Mouse (Mus musculus) liver, adult 2 months (tissue): ENCODE results near the gene Inpp5f.

Source experiments
- CTCF ChIP-seq: fragments of 200-500 bp; IDR thresholded peaks from 2 replicates; pipeline ENCODE4 v1.5.1; 2011; ENCODE audit warnings: low read depth, low read length, control low read depth
- POLR2A ChIP-seq: fragments of 200-500 bp; IDR thresholded peaks from 2 replicates; pipeline ENCODE4 v1.6.1; 2011; ENCODE audit warnings: low read length, control low read depth; ENCODE audit not compliant: insufficient read depth; ENCODE audit errors: extremely low read depth

DNA sequence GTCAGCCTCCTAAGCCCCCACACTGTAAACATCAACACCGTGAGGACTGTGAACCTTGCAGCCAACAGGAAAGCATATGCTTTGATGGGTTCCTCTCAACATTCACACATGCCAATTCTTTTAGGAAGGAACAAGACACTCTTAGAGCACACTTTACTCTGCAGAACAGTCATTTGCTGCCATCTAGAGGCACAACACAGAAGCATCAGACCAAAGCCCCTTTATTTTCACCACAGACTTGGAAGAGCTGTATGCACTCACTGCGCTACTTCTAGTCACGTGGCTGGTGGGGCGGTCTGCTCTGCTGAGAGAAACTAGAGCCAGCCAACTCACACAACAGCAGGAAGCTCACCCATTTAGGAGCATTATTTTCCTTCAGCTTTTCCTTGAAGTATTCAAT, 113.6 kb downstream of the Inpp5f start:
- TF ChIP-seq POLR2A (no peak), CTCF (peak; percentile 18; the same call in 1 of the 2 replicates)
